Mouse (Mus musculus) limb, embryonic 13.5 days (tissue): ENCODE measurements around the gene Gm20920. TPM values are rescaled to one million over a fixed set of nuclear protein-coding genes. Genes with fewer than 3 reads are reported as not detected.
"Not testable (repeated sequence)": the region's sequence is repeated elsewhere in the genome, so short reads cannot be mapped to it uniquely, and the experiment has no call there.

Source experiments
- ATAC-seq: fragments of 200-750 bp; cut with Nextera tagmentation; 2 replicates; pipeline ENCODE4 v1.8.0; 2017; ENCODE audit warnings: low read depth, moderate number of reproducible peaks, moderate TSS enrichment; ENCODE audit not compliant: low FRiP score
- H3K27ac ChIP-seq: fragments of 300-500 bp; sonication (generic); 2 replicates; pipeline ENCODE4 v1.5.1; 2015; ENCODE audit warnings: inconsistent platforms, mild to moderate bottlenecking, moderate library complexity
- H3K27me3 ChIP-seq: fragments of 300-500 bp; sonication (generic); 2 replicates; pipeline ENCODE4 v1.6.1; 2015; ENCODE audit warnings: mild to moderate bottlenecking, inconsistent platforms
- H3K36me3 ChIP-seq: fragments of 300-500 bp; sonication (generic); 2 replicates; pipeline ENCODE4 v1.6.1; 2015; ENCODE audit warnings: inconsistent platforms, mild to moderate bottlenecking, moderate library complexity
- H3K4me1 ChIP-seq: fragments of 300-500 bp; sonication (generic); 2 replicates; pipeline ENCODE4 v1.6.1; 2015; ENCODE audit warnings: inconsistent platforms
- H3K4me2 ChIP-seq: fragments of 300-500 bp; sonication (generic); replicated peaks from 2 replicates; pipeline ENCODE4 v1.6.1; 2015; ENCODE audit warnings: inconsistent platforms, mild to moderate bottlenecking, moderate library complexity
- H3K4me3 ChIP-seq: fragments of 300-500 bp; sonication (generic); 2 replicates; pipeline ENCODE4 v1.5.1; 2015; ENCODE audit warnings: moderate library complexity, mild to moderate bottlenecking, inconsistent platforms
- H3K9ac ChIP-seq: fragments of 300-500 bp; sonication (generic); 2 replicates; pipeline ENCODE4 v1.6.1; 2015; ENCODE audit warnings: mild to moderate bottlenecking, inconsistent platforms
- H3K9me3 ChIP-seq: fragments of 300-500 bp; sonication (generic); 2 replicates; pipeline ENCODE4 v1.6.1; 2016; ENCODE audit warnings: inconsistent platforms
- WGBS: fragments of 180-500 bp; shearing (Covaris S2); methylation state at CpG from one replicate; pipeline ENCODE4 v1.1.7; 2015; 5-methylcytosine and 5-hydroxymethylcytosine counted together
- polyA plus RNA-seq: library from polyadenylated mRNA; unstranded; fragments of >200 nt; fragmentation: Nextera tagmentation; extraction: Ambion mirVana; gene quantifications from 2 replicates; pipeline ENCODE4 v1.2.1, GENCODE M21; 2015

The Gm20920 gene
- not detected in 2 replicates for polyA plus RNA-seq

DNA sequence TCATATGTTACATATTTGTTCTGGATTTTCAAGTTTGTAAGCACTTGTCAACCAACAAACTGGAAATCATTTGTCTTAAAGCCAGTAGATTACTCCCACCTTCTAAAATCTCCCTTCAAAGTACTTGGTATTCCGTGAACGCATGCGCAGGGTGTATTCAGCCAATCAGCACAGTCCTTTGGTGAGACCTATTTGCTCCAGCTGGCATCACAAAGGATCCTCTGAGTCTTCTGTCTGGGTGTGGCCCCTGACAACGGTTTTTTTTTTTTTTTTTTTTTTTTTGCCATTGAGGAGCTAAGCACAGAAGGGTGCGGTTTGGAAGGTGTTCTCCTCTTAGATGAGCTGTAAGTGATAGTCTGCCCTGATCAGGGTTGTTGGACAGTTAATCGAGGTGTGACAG, at the start of gene Gm20920:
Gene Gm20920 (plus strand): TSS at position 301 of the 400 bp plus-strand sequence.
- ATAC-seq, H3K4me2 ChIP-seq, H3K27me3 ChIP-seq, H3K4me3 ChIP-seq, H3K36me3 ChIP-seq, H3K9me3 ChIP-seq, H3K9ac ChIP-seq, H3K27ac ChIP-seq, H3K4me1 ChIP-seq: not testable (repeated sequence)
- no CpG with 5 or more reads among the region's 6 CpGs for WGBS
